Mouse (Mus musculus) lung, postnatal 0 days (tissue): ENCODE results near the gene Gcnt7. TPM values are rescaled to one million over a fixed set of nuclear protein-coding genes. Genes with fewer than 3 reads are reported as not detected.

Experiments
- ATAC-seq: fragments of 200-750 bp; cut with Nextera tagmentation; 2 replicates; pipeline ENCODE4 v1.8.0; 2017; ENCODE audit warnings: moderate library complexity
- DNase-seq: peaks from one replicate; pipeline ENCODE4 v3.0.0-alpha.2; 2016; ENCODE audit warnings: low spot score
- H3K27ac ChIP-seq: fragments of 300-500 bp; sonication (generic); 2 replicates; pipeline ENCODE4 v1.5.1; 2014; ENCODE audit warnings: antibody characterized with exemption, mild to moderate bottlenecking, low read length, mixed read lengths
- H3K27me3 ChIP-seq: fragments of 300-500 bp; sonication (generic); replicated peaks from 2 replicates; pipeline ENCODE4 v1.6.1; 2014; ENCODE audit warnings: low read length, mixed read lengths; ENCODE audit not compliant: insufficient read depth
- H3K36me3 ChIP-seq: fragments of 300-500 bp; sonication (generic); 2 replicates; pipeline ENCODE4 v1.6.1; 2014; ENCODE audit warnings: low read length, mixed read lengths; ENCODE audit not compliant: insufficient read depth
- H3K4me1 ChIP-seq: fragments of 300-500 bp; sonication (generic); 2 replicates; pipeline ENCODE4 v1.6.1; 2014; ENCODE audit warnings: antibody characterized with exemption, low read depth, low read length, mixed read lengths; ENCODE audit not compliant: insufficient read depth
- H3K4me2 ChIP-seq: fragments of 300-500 bp; sonication (generic); replicated peaks from 2 replicates; pipeline ENCODE4 v1.6.1; 2014; ENCODE audit warnings: low read depth, mild to moderate bottlenecking, low read length, moderate library complexity, mixed read lengths
- H3K4me3 ChIP-seq: fragments of 300-500 bp; sonication (generic); 2 replicates; pipeline ENCODE4 v1.5.1; 2014; ENCODE audit warnings: low read depth, low read length
- H3K9ac ChIP-seq: fragments of 300-500 bp; sonication (generic); replicated peaks from 2 replicates; pipeline ENCODE4 v1.6.1; 2014; ENCODE audit warnings: low read depth, mild to moderate bottlenecking
- H3K9me3 ChIP-seq: fragments of 300-500 bp; sonication (generic); 2 replicates; pipeline ENCODE4 v1.6.1; 2016; ENCODE audit warnings: low read length, mixed read lengths
- CTCF ChIP-seq: IDR thresholded peaks from 2 replicates; pipeline ENCODE4 v1.5.1; 2016; ENCODE audit warnings: antibody characterized with exemption, mild to moderate bottlenecking
- EP300 ChIP-seq: IDR thresholded peaks from 2 replicates; pipeline ENCODE4 v1.6.1; 2016; ENCODE audit warnings: antibody characterized with exemption, mild to moderate bottlenecking, control low read depth
- WGBS: fragments of 180-500 bp; shearing (Covaris S2); extraction: QIAGEN DNeasy Blood & Tissue Kit; methylation state at CpG from one replicate; pipeline ENCODE4 v1.1.7; 2014; 5-methylcytosine and 5-hydroxymethylcytosine counted together
- polyA plus RNA-seq: library from polyadenylated mRNA; unstranded; fragments of >200 nt; fragmentation: Nextera tagmentation; extraction: Ambion mirVana; gene quantifications from 2 replicates; pipeline ENCODE4 v1.2.1, GENCODE M21; 2015

The Gcnt7 gene
- polyA plus RNA-seq, 1 experiment from 2014 or later = 0.64 TPM

GRCm38 (mm10) chr2:172477350-172477749, 19.0 kb upstream of the Gcnt7 start:
- Histone ChIP-seq H3K27me3 (no peaks in the 10 kb centered on the region), H3K4me2 (no peak overlapping the region), H3K9ac (no peak overlapping the region), H3K36me3 (no peaks in the 10 kb centered on the region), H3K4me3 (no peak overlapping the region), H3K9me3 (no peaks in the 10 kb centered on the region), H3K27ac (no peak overlapping the region), H3K4me1 (no peaks in the 10 kb centered on the region; the same call in 1 of the 2 replicates)
- ATAC-seq = no peak
- DNase-seq = peak; percentile 15
- TF ChIP-seq CTCF = no peak
- no peak for TF ChIP-seq EP300
- WGBS = 35% methylated on average over 3 of the region's 3 CpGs

GRCm38 (mm10) chr2:172476707-172477260, 18.4 kb upstream of the Gcnt7 start:
- ATAC-seq = no peak

GRCm38 (mm10) chr2:172474970-172475369, 16.6 kb upstream of the Gcnt7 start:
- no peaks in the 10 kb centered on the region for H3K27me3 ChIP-seq
- no peaks in the 10 kb centered on the region for H3K9me3 ChIP-seq
- H3K36me3 ChIP-seq = no peaks in the 10 kb centered on the region
- H3K4me1 ChIP-seq = no peaks in the 10 kb centered on the region; the same call in 1 of the 2 replicates
- ATAC-seq (no peak), DNase-seq (peak; percentile 39)
- WGBS = 32% methylated on average over 6 of the region's 6 CpGs
- TF ChIP-seq EP300 (no peak), CTCF (peak; percentile 64)
- H3K4me2 ChIP-seq = no peak overlapping the region
- no peak overlapping the region for H3K4me3 ChIP-seq
- H3K27ac ChIP-seq = no peak overlapping the region
- no peak overlapping the region for H3K9ac ChIP-seq

More at GRCm38 (mm10) chr2:172476707-172477260, 18.4 kb upstream of the Gcnt7 start:
- no peak for DNase-seq
- no peak overlapping the region for H3K4me3 ChIP-seq
- H3K27me3 ChIP-seq = no peaks in the 10 kb centered on the region
- TF ChIP-seq EP300 (no peak), CTCF (no peak)
- no peaks in the 10 kb centered on the region; the same call in 1 of the 2 replicates for H3K4me1 ChIP-seq
- no peak overlapping the region for H3K9ac ChIP-seq
- no peaks in the 10 kb centered on the region for H3K9me3 ChIP-seq
- no peaks in the 10 kb centered on the region for H3K36me3 ChIP-seq
- no peak overlapping the region for H3K4me2 ChIP-seq
- H3K27ac ChIP-seq = no peak overlapping the region
- WGBS = 26% methylated on average over 10 of the region's 10 CpGs

GRCm38 (mm10) chr2:172473591-172473990, 15.2 kb upstream of the Gcnt7 start:
- ATAC-seq (peak; percentile 50), DNase-seq (peak; percentile 80)
- H3K27me3 ChIP-seq = no peaks in the 10 kb centered on the region
- H3K4me2 ChIP-seq = no peak overlapping the region
- H3K9me3 ChIP-seq = no peaks in the 10 kb centered on the region
- no peak overlapping the region for H3K4me3 ChIP-seq
- no peaks in the 10 kb centered on the region; the same call in 1 of the 2 replicates for H3K4me1 ChIP-seq
- peak overlapping the region; percentile 62 for H3K27ac ChIP-seq
- peaks cover 7% of the 10 kb centered on the region; the same call in 1 of the 2 replicates for H3K36me3 ChIP-seq
- TF ChIP-seq CTCF (no peak), EP300 (no peak)
- no peak overlapping the region for H3K9ac ChIP-seq
- 31% methylated on average over 8 of the region's 8 CpGs for WGBS

- TF ChIP-seq CTCF (no peak), EP300 (no peak)
- WGBS = 87% methylated on average over 11 of the region's 11 CpGs
- ATAC-seq = no peak
- no peak for DNase-seq
- Histone ChIP-seq H3K4me2 (no peak within 1 kb of the TSS), H3K4me3 (no peak within 1 kb of the TSS), H3K27me3 (no peaks in the 10 kb centered on the region), H3K9me3 (no peaks in the 10 kb centered on the region), H3K9ac (no peak within 1 kb of the TSS), H3K27ac (peak within 1 kb of the TSS; percentile 62), H3K36me3 (peaks cover 12% of the 10 kb centered on the region; the same call in 1 of the 2 replicates), H3K4me1 (no peaks in the 10 kb centered on the region; the same call in 1 of the 2 replicates)
These were observed 13.9 kb upstream of the Gcnt7 start, which contains the start of gene Fam209 for GRCm38 (mm10) chr2:172472318-172472717. Gene Fam209, plus strand, starts transcription at chr2:172472520.

GRCm38 (mm10) chr2:172468346-172468819, 10.0 kb upstream of the Gcnt7 start:
- no peaks in the 10 kb centered on the region; the same call in 1 of the 2 replicates for H3K4me1 ChIP-seq
- no peak overlapping the region for H3K4me2 ChIP-seq
- peaks cover 29% of the 10 kb centered on the region; the same call in 1 of the 2 replicates for H3K36me3 ChIP-seq
- no peak for TF ChIP-seq EP300
- TF ChIP-seq CTCF = no peak
- H3K4me3 ChIP-seq = no peak overlapping the region
- DNase-seq (peak; percentile 78), ATAC-seq (peak; percentile 79)
- H3K27ac ChIP-seq = no peak overlapping the region
- H3K9me3 ChIP-seq = no peaks in the 10 kb centered on the region
- no peaks in the 10 kb centered on the region for H3K27me3 ChIP-seq
- no peak overlapping the region for H3K9ac ChIP-seq
- 75% methylated on average over 11 of the region's 11 CpGs for WGBS
